ENCODE assay signal across 23 mouse cellular contexts in genomic region chr6:117494971-117495370, GRCm38 (mm10).
DNase-seq lines count a peak whose midpoint lies in the region; ATAC-seq lines count a peak whose summit lies in the region.
"Had no signal": no experiment of that assay in that cellular context is flagged by ENCODE, and none has a peak within 500 bp of the region (broad histone marks: within the 10 kb centered on the region; RNA-seq: fewer than 3 reads in every experiment).

No protein-coding gene starts in this region.

- H3K27me3 ChIP-seq in kidney, embryonic 14.5 days (ENCODE audit: control insufficient read depth, insufficient read depth, low read length), result no peaks in the 10 kb centered on the region
- H3K27me3 ChIP-seq in forebrain, embryonic 15.5 days, result no peaks in the 10 kb centered on the region
- H3K27me3 ChIP-seq: embryonic facial prominence, embryonic 12.5 days; forebrain, embryonic 12.5 days; Patski had no signal

- no peak overlapping the region for H3K9ac ChIP-seq in kidney, embryonic 14.5 days (ENCODE audit: low read depth, low read length)
- no peak overlapping the region for H3K9ac ChIP-seq in forebrain, embryonic 15.5 days (replicated peaks)
- H3K9ac ChIP-seq: embryonic facial prominence, embryonic 12.5 days; forebrain, embryonic 12.5 days; forebrain, postnatal 0 days had no signal

- no peak for DNase-seq in kidney, postnatal 4 days
- DNase-seq in 3T3-L1 (ENCODE audit: low read depth, low spot score) (peak; percentile 95), adipocyte (ENCODE audit: low spot score) (peak; percentile 26)
- DNase-seq in ovary, postnatal 14 days (ENCODE audit: low spot score), result no peak
- DNase-seq: adrenal gland, adult 2 months; adrenal gland, postnatal 10 days; adrenal gland, postnatal 25 days; cerebellum, adult 11 months; cerebellum, adult 18-20 months; cerebellum, adult 8-10 months; cerebellum, adult 9-11 months; cerebellum, postnatal 14 days; forebrain, postnatal 0 days had no signal

- H3K36me3 ChIP-seq in kidney, embryonic 14.5 days (ENCODE audit: control insufficient read depth, insufficient read depth, low read length), result no peaks in the 10 kb centered on the region
- no peaks in the 10 kb centered on the region for H3K36me3 ChIP-seq in forebrain, embryonic 15.5 days
- H3K36me3 ChIP-seq: embryonic facial prominence, embryonic 10.5 days; embryonic facial prominence, embryonic 12.5 days; forebrain, embryonic 10.5 days; forebrain, embryonic 12.5 days had no signal

- H3K4me1 ChIP-seq in kidney, embryonic 14.5 days (ENCODE audit: control insufficient read depth, insufficient read depth, low read length), result no peaks in the 10 kb centered on the region
- H3K4me1 ChIP-seq in forebrain, embryonic 15.5 days, result no peaks in the 10 kb centered on the region
- H3K4me1 ChIP-seq: forebrain, embryonic 10.5 days; forebrain, embryonic 12.5 days had no signal

- no peak overlapping the region for H3K27ac ChIP-seq in kidney, embryonic 14.5 days (ENCODE audit: low read depth, low read length)
- H3K27ac ChIP-seq in forebrain, embryonic 15.5 days (replicated peaks), result no peak overlapping the region
- H3K27ac ChIP-seq: embryonic facial prominence, embryonic 10.5 days; embryonic facial prominence, embryonic 12.5 days; forebrain, embryonic 10.5 days; forebrain, embryonic 12.5 days had no signal

- no peaks in the 10 kb centered on the region for H3K9me3 ChIP-seq in kidney, embryonic 14.5 days (ENCODE audit: control insufficient read depth, low read length)
- no peaks in the 10 kb centered on the region for H3K9me3 ChIP-seq in forebrain, embryonic 15.5 days
- H3K9me3 ChIP-seq: embryonic facial prominence, embryonic 10.5 days; embryonic facial prominence, embryonic 12.5 days; forebrain, embryonic 10.5 days; forebrain, embryonic 12.5 days had no signal

- no peak overlapping the region for H3K4me2 ChIP-seq in kidney, embryonic 14.5 days (replicated peaks; ENCODE audit: low read depth, low read length)
- H3K4me2 ChIP-seq in forebrain, embryonic 15.5 days (replicated peaks), result no peak overlapping the region
- H3K4me2 ChIP-seq: embryonic facial prominence, embryonic 12.5 days; forebrain, embryonic 12.5 days had no signal

- WGBS in kidney, embryonic 14.5 days, result 20% methylated on average over 1 of the region's 1 CpGs
- 90% methylated on average over 1 of the region's 1 CpGs for WGBS in forebrain, embryonic 15.5 days

- ATAC-seq in kidney, embryonic 14.5 days (ENCODE audit: low FRiP score, low TSS enrichment), result 0 out of 2 replicates have a peak, but pooled peaks have one; percentile 24
- no peak for ATAC-seq in forebrain, embryonic 15.5 days (replicated peaks)
- ATAC-seq: activated CD4-positive, CD25-positive, alpha-beta regulatory T cell, adult 4 months; forebrain, embryonic 14.5 days; forebrain, postnatal 0 days; Patski had no signal

- no peak overlapping the region for H3K4me3 ChIP-seq in kidney, embryonic 14.5 days (ENCODE audit: low read length)
- H3K4me3 ChIP-seq in forebrain, embryonic 15.5 days, result no peak overlapping the region
- H3K4me3 ChIP-seq: embryonic facial prominence, embryonic 10.5 days; embryonic facial prominence, embryonic 12.5 days; erythroblast, embryonic 14.5 days; forebrain, embryonic 10.5 days; forebrain, embryonic 12.5 days had no signal

Comparison
In these comparisons a context has a peak if more than half of its experiments do, and no peak if none do; other contexts are left out.
1. DNase-seq: peak in 3T3-L1 (single experiment) and adipocyte (single experiment); none in kidney, postnatal 4 days (0 of 2) and ovary, postnatal 14 days (single experiment).